Mouse (Mus musculus) monocyte, adult 5-6 weeks (primary cell): ENCODE data around the gene Fxr2. TPM values are rescaled to one million over a fixed set of nuclear protein-coding genes. Genes with fewer than 3 reads are reported as not detected.

ENCODE experiments used
- ATAC-seq: fragments of 153-309, 156-312 bp; replicated peaks from 2 replicates; pipeline ENCODE4 v1.8.0; 2017; ENCODE audit warnings: mild to moderate bottlenecking; ENCODE audit not compliant: low TSS enrichment, insufficient number of reproducible peaks, severe bottlenecking, poor library complexity, low FRiP score
- total RNA-seq: library from RNA; stranded (forward); fragments of 200-1000, 200-491, 200-594 nt; gene quantifications from 3 replicates; pipeline ENCODE4 v1.2.3, GENCODE M21; 2017

The Fxr2 gene
- total RNA-seq, 1 experiment from 2014 or later: 67.9 TPM

DNA sequence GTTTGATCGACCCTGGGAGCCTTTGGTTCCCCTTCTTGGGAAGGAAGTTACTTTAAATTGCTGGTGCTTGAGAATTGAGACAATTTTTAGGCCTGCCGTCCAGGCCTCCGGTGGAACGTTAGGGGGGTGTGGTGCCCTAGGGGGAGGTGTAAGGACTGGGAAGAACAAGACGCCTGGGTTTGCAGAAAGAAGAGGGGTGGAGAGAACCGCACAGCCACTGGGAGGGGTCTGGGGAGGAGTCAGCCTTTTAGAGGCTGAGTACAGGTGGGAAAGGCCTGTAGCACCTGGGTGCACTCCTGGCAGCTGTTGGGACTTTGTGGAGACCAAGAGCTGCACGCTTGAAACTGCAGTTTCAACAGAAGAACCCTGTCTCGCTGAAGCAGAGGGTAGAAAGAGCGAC is 22.0 kb downstream of the Fxr2 start:
- no peak for ATAC-seq

DNA sequence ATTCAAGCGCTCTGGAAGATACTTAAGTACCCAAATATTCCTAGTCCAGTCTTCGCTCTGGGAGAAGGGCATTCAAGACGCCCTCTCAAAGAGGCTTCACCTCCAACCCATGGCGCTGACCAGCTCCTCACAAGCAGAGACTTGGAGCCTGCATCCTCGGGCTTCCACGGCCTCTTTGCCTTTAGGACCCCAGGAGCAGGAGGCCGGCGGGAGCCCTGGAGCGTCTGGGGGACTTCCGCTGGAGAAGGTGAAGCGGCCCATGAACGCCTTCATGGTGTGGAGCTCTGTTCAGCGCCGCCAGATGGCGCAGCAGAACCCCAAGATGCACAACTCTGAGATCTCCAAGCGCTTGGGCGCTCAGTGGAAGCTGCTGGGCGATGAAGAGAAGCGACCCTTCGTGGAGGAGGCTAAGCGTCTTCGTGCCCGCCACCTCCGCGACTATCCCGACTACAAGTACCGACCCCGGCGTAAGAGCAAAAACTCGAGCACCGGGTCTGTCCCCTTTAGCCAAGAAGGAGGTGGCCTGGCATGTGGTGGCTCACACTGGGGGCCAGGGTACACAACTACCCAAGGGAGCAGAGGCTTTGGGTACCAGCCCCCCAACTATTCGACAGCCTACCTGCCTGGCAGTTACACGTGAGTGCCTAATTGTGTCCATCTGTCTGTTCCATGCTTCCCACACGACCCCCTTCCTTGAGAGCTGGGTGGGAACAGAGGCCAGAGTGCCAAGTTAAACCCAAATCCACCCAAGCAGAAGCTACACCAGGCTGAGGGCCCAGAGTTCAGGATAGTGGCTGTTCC is 22.7 kb downstream of the Fxr2 start, which contains the start of gene Sox15:
TSS of gene Sox15 (plus strand) at position 51 of the 801 bp plus-strand sequence.
- peak; percentile 30; the same call in 1 of the 2 replicates for ATAC-seq

DNA sequence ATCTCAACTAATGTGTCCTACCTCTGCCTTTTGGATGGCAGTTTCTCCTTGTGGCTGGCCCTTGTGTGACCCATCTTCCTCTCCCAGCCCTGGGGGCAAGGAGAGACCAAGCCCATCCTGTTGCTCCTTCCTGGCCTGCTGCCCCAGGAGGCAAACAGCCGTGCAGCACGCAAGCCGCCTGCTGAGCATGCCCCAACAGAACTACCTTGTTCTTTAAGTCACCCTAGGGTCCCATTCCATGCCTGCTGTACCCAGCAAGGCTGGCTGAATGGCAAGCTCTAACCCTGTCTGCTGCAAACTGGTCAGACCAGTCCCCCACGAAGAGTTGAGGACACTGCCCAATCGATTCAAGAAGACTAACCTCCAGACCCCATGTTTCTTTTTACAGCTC is 23.3 kb downstream of the Fxr2 start:
- ATAC-seq: no peak

DNA sequence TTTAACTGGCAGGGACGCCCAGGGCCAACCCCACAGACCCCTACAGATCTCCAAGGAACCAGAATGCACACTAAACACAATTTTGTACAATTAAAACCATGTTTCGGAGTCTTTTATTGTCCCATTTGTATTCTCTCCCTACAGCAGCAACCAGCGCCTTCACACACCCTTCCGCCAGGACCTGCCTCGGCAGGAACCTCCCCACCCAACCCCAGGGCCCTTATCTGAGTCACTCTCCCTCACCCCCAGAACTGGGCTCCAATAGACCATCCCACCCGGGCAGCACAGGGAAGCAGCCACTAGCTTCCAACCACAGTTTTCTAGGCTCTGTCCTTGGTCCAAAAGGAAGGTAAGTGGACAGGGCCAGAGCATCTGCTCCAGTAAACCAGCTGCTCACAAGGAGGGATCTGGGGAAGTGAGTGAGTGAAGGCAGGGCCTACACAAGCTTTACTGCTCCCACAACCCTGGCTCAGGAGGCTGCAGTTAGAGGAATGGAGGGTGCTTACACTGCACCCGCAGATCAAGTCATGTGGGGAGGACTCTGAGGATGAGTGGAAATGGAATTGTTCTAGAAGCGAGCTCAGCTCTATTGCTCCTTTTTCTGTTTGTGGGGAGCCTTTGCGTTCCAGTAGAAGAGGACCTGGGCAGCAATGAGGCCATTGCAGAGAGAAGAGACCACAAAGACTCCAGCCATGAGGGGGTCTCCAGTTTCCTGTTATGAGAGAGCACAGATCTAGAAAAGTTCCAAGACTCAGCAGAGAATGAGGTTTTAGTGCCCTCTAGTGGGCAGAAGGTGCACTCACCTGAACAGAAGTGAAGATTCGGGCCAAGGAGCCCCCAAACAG is 24.0 kb downstream of the Fxr2 start:
- no peak for ATAC-seq

DNA sequence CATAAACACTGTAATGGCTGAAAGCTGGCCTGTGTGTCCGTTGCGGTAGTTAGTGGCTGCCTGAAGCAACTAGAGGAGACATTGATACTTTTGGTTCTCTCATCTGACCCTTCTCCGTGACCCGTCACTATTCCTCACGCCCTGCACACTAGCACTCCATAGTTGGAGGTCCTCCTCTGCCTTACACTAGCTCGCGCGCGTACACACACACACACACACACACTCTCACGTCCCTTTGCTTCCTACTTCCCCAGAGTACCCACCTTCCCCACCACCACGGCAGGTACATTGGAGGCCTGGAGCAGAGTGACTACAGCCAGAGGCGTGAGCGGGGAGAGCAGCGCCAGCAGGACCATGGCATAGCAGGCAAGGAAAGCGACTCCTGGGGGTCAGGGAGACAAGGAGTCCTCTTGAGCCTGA is 24.7 kb downstream of the Fxr2 start:
- ATAC-seq: no peak

DNA sequence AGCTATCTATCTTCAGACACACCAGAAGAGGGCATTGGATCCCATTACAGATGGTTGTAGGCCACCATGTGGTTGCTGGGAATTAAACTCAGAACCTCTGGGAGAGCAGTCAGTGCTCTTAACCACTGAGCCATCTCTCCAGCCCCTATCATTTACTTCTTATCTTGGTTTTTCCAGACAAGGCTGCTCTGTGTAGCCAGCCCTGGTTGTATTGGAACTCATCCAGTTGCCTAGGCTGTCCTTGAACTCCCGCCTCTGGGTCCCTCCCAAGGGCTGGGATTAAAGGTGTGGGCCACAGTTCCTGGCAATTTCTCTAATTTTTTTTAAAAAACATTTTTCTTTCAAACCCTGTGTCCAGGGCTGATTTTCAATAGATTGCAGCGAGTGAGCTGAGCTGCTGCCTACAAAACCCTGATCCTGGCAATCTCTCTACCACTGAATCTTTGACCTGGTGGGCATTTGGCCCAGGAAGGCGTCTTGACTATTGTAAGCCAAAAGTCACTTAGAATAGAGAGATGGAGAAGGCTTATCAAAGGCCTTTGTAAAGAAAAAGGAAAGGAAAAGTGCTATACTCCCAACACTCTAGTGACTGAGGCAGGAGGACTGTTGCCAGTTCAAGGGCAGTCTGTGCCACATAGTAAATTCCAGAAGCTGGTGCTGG is 28.6 kb downstream of the Fxr2 start:
- ATAC-seq: no peak

DNA sequence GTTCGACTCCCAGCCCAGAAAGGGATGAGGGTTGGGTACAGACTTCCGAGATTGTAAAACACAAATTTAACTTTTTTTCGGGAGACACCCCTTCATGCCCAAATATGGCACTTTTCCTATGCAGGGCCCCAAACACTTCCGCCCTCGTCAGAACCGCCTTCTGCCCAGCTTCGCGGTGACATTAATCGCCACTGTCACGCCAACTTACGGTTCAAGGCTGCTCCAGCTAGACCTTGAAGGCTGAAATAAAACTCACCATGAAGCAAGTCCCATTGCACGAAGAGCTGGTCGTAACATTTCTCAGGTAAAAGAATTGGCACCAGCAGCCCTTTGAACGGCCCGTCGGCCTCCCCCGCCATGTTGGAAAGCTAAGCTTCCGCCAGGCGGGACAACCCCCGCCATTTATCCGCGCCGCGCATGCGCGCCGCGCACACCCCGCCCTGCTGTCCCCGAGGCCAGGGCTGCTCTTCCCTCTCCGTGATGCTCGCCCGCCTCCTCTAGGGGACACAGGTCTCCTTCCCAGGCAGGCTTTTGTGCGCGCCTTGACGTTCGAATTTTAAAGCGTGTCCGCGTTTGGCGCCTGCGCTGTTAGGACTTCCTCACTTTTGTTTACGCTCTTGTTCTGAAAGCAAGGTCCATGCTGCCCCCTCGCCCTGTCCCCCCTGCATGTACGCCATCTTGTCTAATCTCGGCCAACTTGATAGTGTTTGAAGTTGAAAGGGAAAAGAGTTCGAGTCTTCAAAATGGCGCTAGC is 29.6 kb downstream of the Fxr2 start, which contains the start of gene Mpdu1:
TSS of gene Mpdu1 (minus strand) at position 430 of the 754 bp plus-strand sequence.
- ATAC-seq: peak; percentile 67

DNA sequence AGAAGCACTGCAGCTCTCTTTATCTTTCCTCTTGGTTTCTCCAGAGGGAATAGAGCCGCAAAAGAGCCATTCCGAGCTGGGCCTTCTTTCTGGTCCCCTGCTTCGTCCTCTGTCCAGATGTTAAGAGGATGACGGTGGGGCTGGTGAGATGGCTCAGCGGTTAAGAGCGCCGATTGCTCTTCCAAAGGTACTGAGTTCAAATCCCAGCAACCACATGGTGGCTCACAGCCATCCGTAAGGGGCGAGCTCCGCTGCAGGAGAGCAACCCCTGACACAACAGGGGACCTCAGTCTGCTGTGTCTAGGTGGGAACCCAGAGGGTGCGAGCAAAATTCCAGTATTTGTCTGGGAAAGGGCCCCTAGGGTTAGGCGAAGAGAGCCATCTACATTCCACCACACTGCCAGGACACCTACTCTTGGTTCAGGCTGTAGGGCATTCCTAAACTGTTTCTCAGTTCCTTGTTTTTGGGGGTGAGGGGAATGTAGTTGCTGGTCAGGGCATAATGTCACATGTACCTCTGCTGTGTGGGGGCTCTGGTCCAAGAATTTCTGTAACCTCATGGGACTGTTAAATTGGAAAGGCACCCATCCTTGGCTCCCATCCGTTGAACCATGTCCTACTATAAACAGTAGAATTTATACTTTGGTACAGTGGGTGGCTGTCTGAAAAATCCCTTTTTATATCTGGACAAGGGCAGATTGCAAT is 30.3 kb downstream of the Fxr2 start:
- ATAC-seq: no peak

DNA sequence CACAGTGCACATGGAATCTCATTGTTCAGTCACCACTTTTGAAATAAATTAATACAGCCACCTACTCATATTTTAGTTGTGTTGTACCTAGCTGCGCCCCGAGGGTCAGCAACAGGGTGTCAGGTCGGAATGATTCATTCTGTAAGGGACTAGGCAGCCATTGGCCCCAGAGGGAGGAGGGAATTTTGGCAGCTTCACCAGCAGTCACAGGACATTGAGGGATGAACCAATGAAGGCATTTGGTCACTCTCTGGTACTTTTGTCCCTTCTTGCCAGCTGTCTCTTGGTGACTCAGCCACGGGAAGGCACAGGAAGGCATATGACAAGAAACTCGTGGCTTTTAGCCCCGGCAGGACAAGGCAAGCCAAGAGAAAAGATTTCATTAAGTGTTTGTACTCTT is 31.0 kb downstream of the Fxr2 start:
- ATAC-seq: no peak

DNA sequence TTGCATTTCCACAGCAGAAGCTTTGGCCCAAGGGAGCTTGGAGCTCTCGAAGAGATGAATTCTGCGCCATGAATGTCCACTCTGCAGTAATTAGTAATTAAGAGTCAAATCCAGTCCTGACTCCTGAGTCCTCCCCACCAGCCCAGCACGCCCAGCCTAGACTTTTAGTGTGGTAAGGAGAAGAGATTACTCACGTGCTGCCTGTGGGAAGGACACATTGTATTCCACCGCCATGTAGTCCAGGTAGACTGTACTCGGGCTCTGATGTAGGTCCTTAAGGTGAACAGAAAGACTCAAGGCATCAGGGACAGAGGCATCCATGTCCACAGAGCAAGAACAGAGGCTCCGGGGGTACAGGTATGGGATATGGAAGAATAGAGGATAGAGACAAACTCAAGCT is 32.1 kb downstream of the Fxr2 start:
- no peak for ATAC-seq

DNA sequence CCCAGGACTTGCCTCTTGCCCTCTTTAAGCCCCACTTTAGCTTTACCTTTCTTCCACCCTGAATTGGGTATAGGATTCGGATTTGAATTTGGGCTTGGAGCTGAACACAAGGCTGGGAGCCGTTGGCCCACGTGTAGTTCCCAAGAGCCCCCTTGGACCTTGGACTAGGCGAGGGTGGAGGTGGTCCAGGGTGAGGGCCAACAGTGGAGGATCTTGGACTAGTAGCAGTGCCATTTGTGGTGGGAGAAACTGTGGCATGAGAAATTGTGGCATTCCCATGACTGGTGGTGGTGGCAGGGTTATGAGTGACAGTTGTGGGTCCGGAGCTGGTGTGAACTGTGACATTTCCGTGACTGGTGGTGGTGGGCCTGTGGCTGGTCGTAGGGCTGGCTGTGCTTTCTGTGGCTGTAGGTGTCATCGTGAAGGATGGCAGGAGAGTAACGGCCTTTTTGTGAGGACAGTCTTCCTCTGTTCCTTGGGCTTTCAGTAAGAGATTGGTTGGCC is 32.7 kb downstream of the Fxr2 start:
- ATAC-seq: no peak

DNA sequence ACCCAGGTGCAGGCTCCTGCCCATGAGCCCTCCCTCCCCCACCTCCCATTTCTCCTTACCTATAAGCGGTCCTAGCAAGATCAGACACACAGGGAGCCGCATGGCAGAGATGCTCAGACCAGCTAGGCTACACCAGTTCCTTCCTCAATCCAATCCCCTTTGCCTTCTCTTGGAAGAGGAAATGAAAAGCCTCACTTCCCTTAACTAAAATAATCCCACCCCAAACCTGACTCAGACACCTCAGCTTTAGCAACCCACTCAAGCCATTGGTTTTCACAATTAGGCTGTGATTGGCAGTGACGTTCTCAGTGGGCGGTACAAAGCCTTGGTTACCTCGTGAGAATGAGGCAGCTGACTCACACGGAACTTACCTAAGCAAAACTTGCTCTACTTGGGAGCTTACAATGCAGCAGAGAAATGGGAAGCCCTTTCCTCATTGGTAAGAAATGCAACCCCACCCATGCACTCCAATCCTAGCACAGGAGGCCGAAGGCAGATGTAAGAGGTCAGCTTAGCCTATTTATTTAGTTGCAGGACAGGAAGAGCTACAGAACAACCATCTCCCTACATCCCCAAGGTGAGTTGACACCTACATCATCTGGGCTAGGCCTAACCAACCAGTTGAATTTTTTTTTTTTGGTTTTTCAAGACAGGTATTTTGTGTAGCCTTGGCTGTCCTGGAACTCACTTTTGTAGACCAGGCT is 33.3 kb downstream of the Fxr2 start, which contains the start of gene Cd68:
TSS of gene Cd68 (minus strand) at position 193 of the 704 bp plus-strand sequence.
- peak; percentile 75 for ATAC-seq

DNA sequence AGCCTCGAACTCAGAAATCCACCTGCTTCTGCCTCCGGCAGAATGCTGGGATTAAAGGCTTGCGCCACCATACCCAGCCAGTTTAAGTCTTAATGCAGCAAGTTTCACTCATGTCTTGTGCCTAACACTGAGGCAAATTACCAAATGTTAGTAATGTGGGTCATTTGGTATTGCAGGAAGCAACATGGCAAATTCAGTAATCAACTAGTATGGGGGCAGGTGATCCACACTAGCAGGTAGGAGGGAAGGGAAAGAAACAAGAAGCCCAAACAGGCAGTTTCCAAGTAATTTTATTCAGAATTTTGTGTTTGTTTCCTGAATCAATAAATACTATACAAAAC is 33.8 kb downstream of the Fxr2 start:
- no peak for ATAC-seq

DNA sequence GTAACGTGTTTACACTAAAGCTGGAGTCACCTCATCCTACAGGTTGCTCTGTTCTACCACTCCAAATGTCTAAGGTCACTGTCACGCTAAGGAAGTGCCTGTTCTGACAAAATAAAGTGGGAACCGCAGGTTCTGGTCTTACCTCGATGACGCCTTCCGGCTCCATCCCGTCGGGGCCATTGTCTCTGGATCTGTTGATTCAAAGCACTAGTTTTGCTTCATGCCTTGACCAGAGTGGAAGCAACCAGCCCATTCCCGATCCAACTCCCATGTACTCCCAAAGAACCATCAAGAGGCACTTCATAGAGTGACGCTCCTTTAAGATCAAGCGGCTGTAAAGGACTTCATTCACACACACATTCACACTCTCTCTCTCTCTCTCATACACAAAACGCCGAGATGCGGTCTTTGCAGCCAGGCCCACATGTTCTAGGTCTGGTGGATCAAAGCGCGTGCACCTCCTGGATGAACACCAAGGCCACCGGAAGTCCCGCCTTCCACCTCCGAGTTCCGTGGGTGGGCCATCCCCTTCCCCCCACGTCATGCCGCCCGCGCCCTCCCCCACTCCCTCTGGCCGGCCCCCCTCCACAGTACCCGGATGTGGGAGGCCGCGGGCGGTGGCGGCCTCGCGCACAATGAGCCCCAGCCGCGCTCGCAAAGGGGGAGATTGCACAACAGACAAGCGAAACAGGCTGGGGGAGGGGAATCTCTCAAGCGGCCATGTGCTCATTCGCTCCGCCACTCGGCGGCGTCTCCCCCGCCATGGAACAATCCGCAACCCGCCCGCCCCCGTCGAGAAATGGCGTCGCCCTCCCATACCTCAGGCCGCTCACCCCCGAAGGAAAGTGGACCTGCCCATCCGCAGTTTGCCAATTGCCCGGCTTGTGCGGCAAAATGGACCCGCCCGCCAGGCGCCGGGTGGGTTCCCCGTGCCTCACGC is 38.3 kb downstream of the Fxr2 start:
- ATAC-seq: peak; percentile 66

DNA sequence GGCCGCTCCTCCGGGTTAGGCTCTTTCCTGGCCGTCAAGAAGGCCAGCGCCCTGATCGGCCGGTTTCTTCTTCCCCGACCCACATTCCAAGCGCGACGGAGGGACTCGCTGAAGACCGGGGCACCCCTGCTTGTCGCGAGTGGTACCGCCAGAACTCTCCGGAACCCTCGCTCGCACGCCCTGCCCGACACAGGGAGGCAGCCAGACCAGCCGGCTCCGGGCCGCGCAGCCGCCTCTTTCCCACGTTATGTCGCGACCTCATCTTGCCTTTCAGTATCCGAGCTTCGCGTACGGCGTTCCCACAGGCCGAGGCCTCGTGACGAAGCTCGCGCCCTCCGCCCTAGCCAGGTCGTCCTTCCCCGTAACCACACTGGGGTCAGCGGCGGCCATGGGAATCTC is 38.9 kb downstream of the Fxr2 start:
- ATAC-seq: no peak

DNA sequence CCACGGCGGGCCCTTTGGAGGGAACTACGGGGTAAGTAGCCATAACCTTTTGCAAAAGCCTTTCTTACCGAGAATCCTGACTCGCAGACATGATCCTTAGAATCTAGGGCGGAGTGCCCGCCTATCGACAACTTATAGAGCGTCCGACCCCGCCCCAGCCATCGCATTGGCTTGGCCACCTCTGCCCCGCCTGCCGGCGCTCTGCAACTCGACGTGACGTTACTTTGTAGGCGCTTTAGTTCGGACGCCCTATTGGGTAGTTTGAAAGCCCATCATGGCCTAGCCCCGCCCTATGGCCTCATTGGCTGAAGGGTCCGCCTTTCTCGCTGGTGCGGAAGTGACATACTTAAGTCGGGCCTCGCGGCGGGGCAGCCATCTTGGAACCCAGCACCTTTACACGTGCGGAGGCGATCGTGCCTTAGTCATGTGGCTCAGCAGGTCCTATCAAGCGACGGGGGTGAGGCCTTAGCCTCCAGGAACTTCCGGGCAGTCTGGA is 39.5 kb downstream of the Fxr2 start, which contains the start of gene Eif4a1:
TSS of gene Eif4a1 (minus strand) at position 213 of the 496 bp plus-strand sequence.
- peak; percentile 85 for ATAC-seq
